Mouse (Mus musculus): ENCODE measurements around the gene Dync1li2. TPM values are rescaled to one million over a fixed set of nuclear protein-coding genes. Genes with fewer than 3 reads are reported as not detected.

The Dync1li2 gene
- 51.8 TPM for polyA plus RNA-seq (2014; fragmentation: Illumina TruSeq; extraction: RNeasy Lipid Tissue Mini Kit (QIAGEN cat#74804); ENCODE audit: low read depth, low replicate concordance)

DNA sequence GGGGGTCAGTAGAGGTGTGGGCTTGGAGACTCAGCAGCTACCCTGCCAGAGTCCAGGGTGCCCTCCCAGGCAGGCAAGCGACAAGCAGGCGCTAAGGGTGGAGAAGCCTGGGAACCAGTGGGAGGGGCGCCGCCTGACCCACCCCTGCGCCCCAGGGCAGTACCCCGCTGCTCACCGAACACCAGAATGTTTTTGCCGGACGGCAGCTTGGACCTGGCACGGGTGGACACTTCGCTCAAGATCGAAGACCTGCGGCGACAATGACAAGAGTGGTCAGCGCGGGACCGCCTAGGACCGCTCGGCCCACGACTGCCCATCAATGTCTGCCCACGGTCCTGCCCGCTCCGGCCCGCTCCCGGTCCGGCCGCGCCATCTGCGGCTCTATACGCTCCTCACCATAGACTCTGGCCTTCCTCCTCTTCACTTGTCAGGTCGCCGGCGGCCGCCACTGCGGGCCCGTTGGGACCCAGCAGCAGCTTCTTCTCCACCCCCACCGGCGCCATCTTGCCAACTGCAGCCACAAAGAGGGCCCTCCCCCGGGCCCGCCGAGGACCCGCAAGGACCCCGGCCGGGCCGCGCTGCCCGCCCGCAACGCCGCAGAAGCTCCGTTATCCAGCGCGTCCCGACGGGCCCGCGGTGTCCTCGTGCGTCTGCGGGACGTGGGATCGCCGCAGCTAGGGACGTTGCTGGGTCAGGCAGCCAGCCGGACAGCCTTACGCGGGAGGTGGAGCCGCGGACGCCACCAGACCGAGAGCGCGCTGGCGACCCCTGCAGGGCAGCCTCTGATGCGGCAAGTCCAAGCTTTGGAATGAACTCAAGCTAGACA is at the start of gene Dync1li2:
TSS of gene Dync1li2 (minus strand) at position 749 of the 826 bp plus-strand sequence.

DNA sequence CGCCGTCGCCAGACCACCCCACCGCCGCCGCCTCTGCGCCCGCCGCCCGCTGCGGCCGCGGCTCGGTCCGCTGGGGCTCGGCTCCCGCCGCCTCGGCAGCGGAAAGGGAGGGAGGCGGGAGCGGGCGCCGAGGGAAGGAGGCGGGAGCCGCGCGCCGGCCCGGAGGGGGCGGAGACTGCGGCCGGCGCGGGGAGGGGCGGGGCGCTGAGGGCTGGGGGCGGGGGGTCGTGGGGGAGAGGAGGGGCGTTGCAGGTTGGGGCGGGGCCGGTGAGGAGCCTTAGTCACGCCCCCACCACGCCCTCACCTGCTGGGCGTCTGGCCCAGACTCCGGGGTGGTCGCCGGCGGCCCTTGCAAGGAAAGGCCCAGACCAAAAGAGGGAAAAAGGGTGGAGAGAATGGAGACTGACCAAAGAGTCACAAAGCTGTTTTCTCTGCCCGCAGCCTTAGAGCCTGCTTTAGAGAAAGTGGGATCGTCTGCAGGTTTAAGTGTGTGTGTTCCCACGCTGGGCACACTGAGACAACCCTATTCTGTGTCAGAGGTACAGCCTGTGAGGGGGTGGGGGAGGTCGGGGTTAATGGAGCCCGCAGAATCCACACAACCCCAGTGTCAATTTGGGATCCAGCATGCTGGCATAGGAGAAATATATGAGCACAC is 47.0 kb downstream of the Dync1li2 start, which contains the start of gene Cmtm4:
TSS of gene Cmtm4 (minus strand) at position 105 of the 655 bp plus-strand sequence.

Other genes with a start within 250 kb of the Dync1li2 start
- gene Tk2, start 194.5 kb downstream of the Dync1li2 start, polyA plus RNA-seq (2014; fragmentation: Illumina TruSeq; extraction: RNeasy Lipid Tissue Mini Kit (QIAGEN cat#74804); ENCODE audit: low read depth, low replicate concordance), result 36.2 TPM
- 27.2 TPM for gene Cklf, start 192.2 kb downstream of the Dync1li2 start, polyA plus RNA-seq (2014; fragmentation: Illumina TruSeq; extraction: RNeasy Lipid Tissue Mini Kit (QIAGEN cat#74804); ENCODE audit: low read depth, low replicate concordance)
- 18.3 TPM for gene Cmtm2a, start 149.9 kb downstream of the Dync1li2 start, polyA plus RNA-seq (2014; fragmentation: Illumina TruSeq; extraction: RNeasy Lipid Tissue Mini Kit (QIAGEN cat#74804); ENCODE audit: low read depth, low replicate concordance)
- gene Gm45711, start 133.0 kb downstream of the Dync1li2 start, polyA plus RNA-seq (2014; fragmentation: Illumina TruSeq; extraction: RNeasy Lipid Tissue Mini Kit (QIAGEN cat#74804); ENCODE audit: low read depth, low replicate concordance), result 1.7 TPM
- not detected for gene Cmtm1, start 132.9 kb downstream of the Dync1li2 start, polyA plus RNA-seq (2014; fragmentation: Illumina TruSeq; extraction: RNeasy Lipid Tissue Mini Kit (QIAGEN cat#74804); ENCODE audit: low read depth, low replicate concordance)
- gene Gm11020, start 121.5 kb downstream of the Dync1li2 start, polyA plus RNA-seq (2014; fragmentation: Illumina TruSeq; extraction: RNeasy Lipid Tissue Mini Kit (QIAGEN cat#74804); ENCODE audit: low read depth, low replicate concordance), result not detected
- 10.0 TPM for gene Cmtm2b, start 120.8 kb downstream of the Dync1li2 start, polyA plus RNA-seq (2014; fragmentation: Illumina TruSeq; extraction: RNeasy Lipid Tissue Mini Kit (QIAGEN cat#74804); ENCODE audit: low read depth, low replicate concordance)
- 41.5 TPM for gene Cmtm3, start 103.6 kb downstream of the Dync1li2 start, polyA plus RNA-seq (2014; fragmentation: Illumina TruSeq; extraction: RNeasy Lipid Tissue Mini Kit (QIAGEN cat#74804); ENCODE audit: low read depth, low replicate concordance)
- 36.8 TPM for gene Cmtm4, start 47.2 kb downstream of the Dync1li2 start, polyA plus RNA-seq (2014; fragmentation: Illumina TruSeq; extraction: RNeasy Lipid Tissue Mini Kit (QIAGEN cat#74804); ENCODE audit: low read depth, low replicate concordance)
- 1.2 TPM for gene Terb1, start 66.9 kb upstream of the Dync1li2 start, polyA plus RNA-seq (2014; fragmentation: Illumina TruSeq; extraction: RNeasy Lipid Tissue Mini Kit (QIAGEN cat#74804); ENCODE audit: low read depth, low replicate concordance)
- gene Nae1, start 91.6 kb upstream of the Dync1li2 start, polyA plus RNA-seq (2014; fragmentation: Illumina TruSeq; extraction: RNeasy Lipid Tissue Mini Kit (QIAGEN cat#74804); ENCODE audit: low read depth, low replicate concordance), result 51.1 TPM
- 12.7 TPM for gene Car7, start 91.6 kb upstream of the Dync1li2 start, polyA plus RNA-seq (2014; fragmentation: Illumina TruSeq; extraction: RNeasy Lipid Tissue Mini Kit (QIAGEN cat#74804); ENCODE audit: low read depth, low replicate concordance)
- gene Pdp2, start 148.4 kb upstream of the Dync1li2 start, polyA plus RNA-seq (2014; fragmentation: Illumina TruSeq; extraction: RNeasy Lipid Tissue Mini Kit (QIAGEN cat#74804); ENCODE audit: low read depth, low replicate concordance), result 8.2 TPM
- gene Cdh16, start 181.3 kb upstream of the Dync1li2 start, polyA plus RNA-seq (2014; fragmentation: Illumina TruSeq; extraction: RNeasy Lipid Tissue Mini Kit (QIAGEN cat#74804); ENCODE audit: low read depth, low replicate concordance), result 172 TPM
- gene Rrad, start 188.3 kb upstream of the Dync1li2 start, polyA plus RNA-seq (2014; fragmentation: Illumina TruSeq; extraction: RNeasy Lipid Tissue Mini Kit (QIAGEN cat#74804); ENCODE audit: low read depth, low replicate concordance), result 4.0 TPM
- 30.6 TPM for gene Ciao2b, start 198.9 kb upstream of the Dync1li2 start, polyA plus RNA-seq (2014; fragmentation: Illumina TruSeq; extraction: RNeasy Lipid Tissue Mini Kit (QIAGEN cat#74804); ENCODE audit: low read depth, low replicate concordance)